Mouse (Mus musculus) myocyte (in vitro differentiated cells): ENCODE measurements around the gene Odf3l1. TPM values are rescaled to one million over a fixed set of nuclear protein-coding genes. Genes with fewer than 3 reads are reported as not detected.

Experiments
- H3K27me3 ChIP-seq: one replicate; pipeline ENCODE4 v1.6.1; 2011; ENCODE audit not compliant: control insufficient read depth, insufficient read depth, insufficient read length
- H3K36me3 ChIP-seq: one replicate; pipeline ENCODE4 v1.6.1; 2011; ENCODE audit not compliant: control insufficient read depth, insufficient read depth
- H3K4me2 ChIP-seq: one replicate; pipeline ENCODE4 v1.6.1; 2011; ENCODE audit warnings: low read depth, control low read depth
- H3K4me3 ChIP-seq: one replicate; pipeline ENCODE4 v1.5.1; 2011; ENCODE audit warnings: mild to moderate bottlenecking, control low read depth, moderate library complexity
- H3K79me2 ChIP-seq: one replicate; pipeline ENCODE4 v1.6.1; 2011; ENCODE audit not compliant: control insufficient read depth, insufficient read depth
- H3ac ChIP-seq: one replicate; pipeline ENCODE4 v1.6.1; 2011; ENCODE audit not compliant: control insufficient read depth, insufficient read length
- CEBPB ChIP-seq: IDR thresholded peaks from 2 replicates; pipeline ENCODE4 v1.6.1; 2011; ENCODE audit warnings: mild to moderate bottlenecking, moderate library complexity; ENCODE audit not compliant: poor library complexity, insufficient read depth, severe bottlenecking
- E2F4 ChIP-seq: IDR thresholded peaks from one replicate; pipeline ENCODE4 v1.6.1; 2011; ENCODE audit warnings: mild to moderate bottlenecking, control low read depth, moderate library complexity; ENCODE audit not compliant: insufficient read depth
- MAX ChIP-seq: IDR thresholded peaks from one replicate; pipeline ENCODE4 v1.6.1; 2011; ENCODE audit warnings: low read depth, mild to moderate bottlenecking, control low read depth
- MYOD1 ChIP-seq, 3 experiments: IDR thresholded peaks; one replicate each; pipeline ENCODE4 v1.6.1; 2011; ENCODE audit warnings: control low read depth in 2 of 3, low read depth in 2 of 3, mild to moderate bottlenecking in 2 of 3, moderate library complexity in 1 of 3; ENCODE audit not compliant: insufficient read length in 2 of 3, control insufficient read depth in 1 of 3
- MYOG ChIP-seq, 3 experiments: IDR thresholded peaks; one replicate each; pipeline ENCODE4 v1.6.1; 2011; ENCODE audit warnings: control low read depth in 2 of 3, low read depth in 2 of 3, mild to moderate bottlenecking in 2 of 3; ENCODE audit not compliant: insufficient read length in 2 of 3, control insufficient read depth in 1 of 3, insufficient read depth in 1 of 3
- POLR2A ChIP-seq: IDR thresholded peaks from one replicate; pipeline ENCODE4 v1.6.1; 2011; ENCODE audit warnings: low read depth, mild to moderate bottlenecking, control low read depth, moderate library complexity; ENCODE audit not compliant: insufficient read length
- POLR2AphosphoS2 ChIP-seq: IDR thresholded peaks from one replicate; pipeline ENCODE4 v1.6.1; 2011; ENCODE audit warnings: low read depth, control low read depth; ENCODE audit not compliant: insufficient read length
- REST ChIP-seq: IDR thresholded peaks from one replicate; pipeline ENCODE4 v1.6.1; 2011; ENCODE audit warnings: mild to moderate bottlenecking, control low read depth, moderate library complexity; ENCODE audit not compliant: insufficient read depth, insufficient read length
- SRF ChIP-seq: IDR thresholded peaks from one replicate; pipeline ENCODE4 v1.6.1; 2011; ENCODE audit warnings: low read depth; ENCODE audit not compliant: control insufficient read depth, insufficient read length
- TCF12 ChIP-seq: IDR thresholded peaks from one replicate; pipeline ENCODE4 v1.6.1; 2011; ENCODE audit warnings: mild to moderate bottlenecking, control low read depth; ENCODE audit not compliant: poor library complexity, insufficient read depth, severe bottlenecking
- TCF3 ChIP-seq: IDR thresholded peaks from one replicate; pipeline ENCODE4 v1.6.1; 2011; ENCODE audit warnings: low read depth, control low read depth; ENCODE audit not compliant: insufficient read length
- USF1 ChIP-seq: IDR thresholded peaks from one replicate; pipeline ENCODE4 v1.6.1; 2011; ENCODE audit warnings: low read depth, mild to moderate bottlenecking, control low read depth, moderate library complexity
- polyA plus RNA-seq: library from polyadenylated mRNA; unstranded; fragments of >200 nt; fragmentation: generic; extraction: Trizol; gene quantifications from one replicate; pipeline ENCODE4 v1.2.1, GENCODE M21; 2012; ENCODE audit warnings: missing spikeins

Gene Odf3l1
- polyA plus RNA-seq, 1 experiment, result 0.85 TPM

DNA sequence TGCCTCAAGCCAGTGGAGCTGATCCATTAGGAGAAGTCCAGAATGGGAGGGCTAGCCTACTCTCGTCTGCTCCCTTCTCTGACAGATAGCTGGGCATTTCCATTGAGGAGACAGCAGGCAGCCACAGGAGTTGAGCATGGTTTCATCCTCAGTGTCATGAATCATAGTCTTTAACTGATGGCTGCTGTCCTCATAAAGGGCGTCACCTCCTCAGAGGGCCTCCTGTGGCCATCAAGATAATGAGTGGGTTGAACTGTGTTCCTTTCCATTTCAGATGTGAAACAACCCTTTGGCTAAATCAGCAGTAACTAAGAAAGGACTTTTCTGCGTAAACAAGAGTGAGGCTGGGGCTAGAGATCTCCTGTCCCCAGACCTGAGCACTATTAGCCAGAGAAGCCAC, 39.2 kb upstream of the Odf3l1 start:
- no peak for TF ChIP-seq SRF
- TF ChIP-seq MYOD1 (IDR thresholded peaks at IDR 0.05; ENCODE audit: control insufficient read depth in 1 of 3, insufficient read length in 2 of 3, low read depth in 2 of 3), result no peak
- no peak for TF ChIP-seq TCF3
- TF ChIP-seq CEBPB, result no peak
- no peak for TF ChIP-seq TCF12
- TF ChIP-seq POLR2AphosphoS2, result no peak
- no peak for TF ChIP-seq E2F4
- TF ChIP-seq POLR2A, result no peak
- no peak for TF ChIP-seq USF1
- TF ChIP-seq MYOG (IDR thresholded peaks at IDR 0.05; ENCODE audit: control insufficient read depth in 1 of 3, insufficient read depth in 1 of 3, insufficient read length in 2 of 3, low read depth in 2 of 3), result no peak
- no peak for TF ChIP-seq REST
- TF ChIP-seq MAX, result no peak
- Histone ChIP-seq H3K4me2 (no peak overlapping the region), H3ac (no peak overlapping the region), H3K79me2 (no peaks in the 10 kb centered on the region), H3K27me3 (no peaks in the 10 kb centered on the region), H3K36me3 (no peaks in the 10 kb centered on the region), H3K4me3 (no peak overlapping the region)

GRCm38 (mm10) chr9:56901187-56901586, 36.7 kb upstream of the Odf3l1 start:
- Histone ChIP-seq H3K27me3 (no peaks in the 10 kb centered on the region), H3K36me3 (no peaks in the 10 kb centered on the region), H3K4me3 (no peak overlapping the region), H3K4me2 (no peak overlapping the region), H3ac (no peak overlapping the region), H3K79me2 (no peaks in the 10 kb centered on the region)
- TF ChIP-seq MYOD1 (IDR thresholded peaks at IDR 0.05; ENCODE audit: control insufficient read depth in 1 of 3, insufficient read length in 2 of 3, low read depth in 2 of 3) (peak in 1 of 3 experiments; percentile 27), USF1 (no peak), POLR2AphosphoS2 (peak; percentile 92)

- Histone ChIP-seq H3K36me3 (no peaks in the 10 kb centered on the region), H3K79me2 (no peaks in the 10 kb centered on the region), H3K27me3 (no peaks in the 10 kb centered on the region), H3K4me2 (no peak overlapping the region), H3K4me3 (no peak overlapping the region), H3ac (no peak overlapping the region)
- TF ChIP-seq POLR2AphosphoS2, result peak; percentile 75
- TF ChIP-seq MYOD1 (IDR thresholded peaks at IDR 0.05; ENCODE audit: control insufficient read depth in 1 of 3, insufficient read length in 2 of 3, low read depth in 2 of 3), result no peak
Measured at GRCm38 (mm10) chr9:56900571-56900970, 36.1 kb upstream of the Odf3l1 start.

DNA sequence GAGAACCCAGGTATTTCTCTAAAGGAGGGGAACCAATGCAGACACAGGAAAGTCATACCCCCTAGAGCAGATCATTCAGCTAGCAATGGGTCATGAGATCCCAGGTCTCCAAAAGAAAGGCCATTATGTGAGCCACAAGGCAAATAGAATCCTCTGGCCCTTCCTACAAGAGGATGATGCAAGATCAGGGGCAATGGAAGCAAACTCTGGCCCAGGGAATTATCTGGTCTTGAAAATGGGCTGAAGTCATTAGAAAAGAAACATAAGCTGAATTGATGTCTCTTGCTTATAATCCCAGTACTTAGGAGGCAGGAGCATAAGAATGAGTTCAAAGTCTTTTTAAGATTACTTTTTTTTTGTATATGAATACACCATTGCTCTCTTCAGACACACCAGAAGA, 35.6 kb upstream of the Odf3l1 start:
- Histone ChIP-seq H3ac (no peak overlapping the region), H3K27me3 (no peaks in the 10 kb centered on the region), H3K79me2 (no peaks in the 10 kb centered on the region), H3K4me3 (no peak overlapping the region), H3K4me2 (no peak overlapping the region), H3K36me3 (no peaks in the 10 kb centered on the region)
- TF ChIP-seq CEBPB (peak; percentile 94), MYOD1 (IDR thresholded peaks at IDR 0.05; ENCODE audit: control insufficient read depth in 1 of 3, insufficient read length in 2 of 3, low read depth in 2 of 3) (no peak)

GRCm38 (mm10) chr9:56899409-56899808, 34.9 kb upstream of the Odf3l1 start:
- no peaks in the 10 kb centered on the region for H3K27me3 ChIP-seq
- H3K4me2 ChIP-seq, result no peak overlapping the region
- no peak overlapping the region for H3ac ChIP-seq
- peak; percentile 15 for TF ChIP-seq POLR2A
- TF ChIP-seq USF1, result no peak
- no peak for TF ChIP-seq MYOG (IDR thresholded peaks at IDR 0.05; ENCODE audit: control insufficient read depth in 1 of 3, insufficient read depth in 1 of 3, insufficient read length in 2 of 3, low read depth in 2 of 3)
- TF ChIP-seq TCF12, result no peak
- no peak for TF ChIP-seq TCF3
- TF ChIP-seq E2F4, result no peak
- TF ChIP-seq CEBPB, result no peak
- no peak for TF ChIP-seq MAX
- no peak for TF ChIP-seq REST
- TF ChIP-seq POLR2AphosphoS2, result peak; percentile 92
- no peaks in the 10 kb centered on the region for H3K79me2 ChIP-seq
- no peak overlapping the region for H3K4me3 ChIP-seq
- no peaks in the 10 kb centered on the region for H3K36me3 ChIP-seq

DNA sequence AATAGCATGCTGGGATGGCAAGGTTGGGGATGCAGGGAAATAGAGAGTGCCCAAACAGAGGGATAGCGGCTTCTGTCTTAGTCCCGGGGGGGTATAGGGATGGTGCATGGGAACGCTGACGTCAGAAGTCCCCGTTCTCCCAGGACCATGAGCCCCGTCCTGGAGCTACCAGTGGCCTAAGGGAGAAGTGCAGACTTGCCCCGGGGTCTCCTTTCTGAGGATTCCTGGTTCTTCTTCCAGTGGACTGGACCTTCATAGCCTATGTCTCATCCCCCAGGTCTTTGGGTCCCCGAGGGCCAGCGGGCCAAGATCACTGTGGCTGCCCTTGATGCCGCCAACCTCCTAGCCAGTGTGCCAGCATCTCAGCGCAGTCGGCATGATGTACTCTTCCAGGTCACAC, 32.3 kb upstream of the Odf3l1 start:
- Histone ChIP-seq H3K27me3 (no peaks in the 10 kb centered on the region), H3K79me2 (no peaks in the 10 kb centered on the region), H3K4me2 (no peak overlapping the region), H3K4me3 (no peak overlapping the region), H3K36me3 (no peaks in the 10 kb centered on the region), H3ac (no peak overlapping the region)
- TF ChIP-seq USF1, result no peak
- TF ChIP-seq POLR2A, result peak; percentile 34
